Mouse (Mus musculus): ENCODE data around the gene Pramel6. TPM values are rescaled to one million over a fixed set of nuclear protein-coding genes. Genes with fewer than 3 reads are reported as not detected.
"Not testable (repeated sequence)": the region's sequence is repeated elsewhere in the genome, so short reads cannot be mapped to it uniquely, and the experiment has no call there.

The Pramel6 gene
- not detected in 2 replicates for polyA plus RNA-seq (2014; fragmentation: Nextera tagmentation; extraction: Ambion mirVana)

- Histone ChIP-seq H3K9ac (ENCODE audit: low read depth, low read length) (no peak within 1 kb of the TSS), H3K4me2 (ENCODE audit: low read depth, low read length) (no peak within 1 kb of the TSS), H3K36me3 (ENCODE audit: control insufficient read depth, insufficient read depth, low read length) (no peaks in the 10 kb centered on the region), H3K4me3 (ENCODE audit: low read depth, low read length) (no peak within 1 kb of the TSS), H3K4me1 (ENCODE audit: control insufficient read depth, insufficient read depth, low read length) (no peaks in the 10 kb centered on the region), H3K9me3 (ENCODE audit: control insufficient read depth, low read length) (no peaks in the 10 kb centered on the region), H3K27me3 (replicated peaks; ENCODE audit: control insufficient read depth, insufficient read depth, low read length) (no peaks in the 10 kb centered on the region), H3K27ac (replicated peaks; ENCODE audit: low read depth, low read length) (no peak within 1 kb of the TSS)
- 82% methylated on average over 6 of the region's 6 CpGs for WGBS
- no peak for ATAC-seq (ENCODE audit: low read depth)
- DNase-seq (ENCODE audit: low spot score): no peak
These were observed at the start of gene Pramel6 for GRCm38 (mm10) chr2:87506265-87506664. Pramel6 (plus strand) TSS chr2:87506565.

GRCm38 (mm10) chr2:87461769-87462168 is 44.6 kb upstream of the Pramel6 start:
- Histone ChIP-seq H3K27me3 (replicated peaks; ENCODE audit: control insufficient read depth, insufficient read depth, low read length) (no peaks in the 10 kb centered on the region), H3K4me3 (ENCODE audit: low read depth, low read length) (no peak overlapping the region), H3K27ac (replicated peaks; ENCODE audit: low read depth, low read length) (no peak overlapping the region), H3K9me3 (ENCODE audit: control insufficient read depth, low read length) (no peaks in the 10 kb centered on the region), H3K4me2 (ENCODE audit: low read depth, low read length) (no peak overlapping the region), H3K4me1 (ENCODE audit: control insufficient read depth, insufficient read depth, low read length) (no peaks in the 10 kb centered on the region), H3K36me3 (ENCODE audit: control insufficient read depth, insufficient read depth, low read length) (no peaks in the 10 kb centered on the region), H3K9ac (ENCODE audit: low read depth, low read length) (no peak overlapping the region)
- WGBS: 91% methylated on average over 4 of the region's 4 CpGs
- ATAC-seq (ENCODE audit: low read depth) (no peak), DNase-seq (ENCODE audit: low spot score) (no peak)

- no peaks in the 10 kb centered on the region for H3K36me3 ChIP-seq (ENCODE audit: control insufficient read depth, insufficient read depth, low read length)
- no peaks in the 10 kb centered on the region for H3K27me3 ChIP-seq (replicated peaks; ENCODE audit: control insufficient read depth, insufficient read depth, low read length)
- H3K27ac ChIP-seq (replicated peaks; ENCODE audit: low read depth, low read length): no peak overlapping the region
- H3K4me2 ChIP-seq (ENCODE audit: low read depth, low read length): no peak overlapping the region
- no peaks in the 10 kb centered on the region for H3K9me3 ChIP-seq (ENCODE audit: control insufficient read depth, low read length)
- no peak overlapping the region for H3K9ac ChIP-seq (ENCODE audit: low read depth, low read length)
- no peak for ATAC-seq (ENCODE audit: low read depth)
- H3K4me1 ChIP-seq (ENCODE audit: control insufficient read depth, insufficient read depth, low read length): no peaks in the 10 kb centered on the region
- no peak for DNase-seq (ENCODE audit: low spot score)
- H3K4me3 ChIP-seq (ENCODE audit: low read depth, low read length): no peak overlapping the region
These were observed 26.2 kb upstream of the Pramel6 start for GRCm38 (mm10) chr2:87480207-87480606.

- Histone ChIP-seq H3K4me1 (ENCODE audit: control insufficient read depth, insufficient read depth, low read length) (no peaks in the 10 kb centered on the region), H3K36me3 (ENCODE audit: control insufficient read depth, insufficient read depth, low read length) (no peaks in the 10 kb centered on the region), H3K9me3 (ENCODE audit: control insufficient read depth, low read length) (no peaks in the 10 kb centered on the region), H3K9ac (ENCODE audit: low read depth, low read length) (no peak overlapping the region), H3K4me2 (ENCODE audit: low read depth, low read length) (no peak overlapping the region), H3K27ac (replicated peaks; ENCODE audit: low read depth, low read length) (no peak overlapping the region), H3K27me3 (replicated peaks; ENCODE audit: control insufficient read depth, insufficient read depth, low read length) (no peaks in the 10 kb centered on the region), H3K4me3 (ENCODE audit: low read depth, low read length) (no peak overlapping the region)
- ATAC-seq (ENCODE audit: low read depth) (no peak), DNase-seq (ENCODE audit: low spot score) (no peak)
- WGBS: 78% methylated on average over 4 of the region's 4 CpGs
These were observed 25.2 kb upstream of the Pramel6 start for GRCm38 (mm10) chr2:87481158-87481557.

- Histone ChIP-seq H3K27me3 (replicated peaks; ENCODE audit: control insufficient read depth, insufficient read depth, low read length) (no peaks in the 10 kb centered on the region), H3K27ac (replicated peaks; ENCODE audit: low read depth, low read length) (no peak overlapping the region), H3K9me3 (ENCODE audit: control insufficient read depth, low read length) (no peaks in the 10 kb centered on the region), H3K4me2 (ENCODE audit: low read depth, low read length) (no peak overlapping the region), H3K4me1 (ENCODE audit: control insufficient read depth, insufficient read depth, low read length) (no peaks in the 10 kb centered on the region), H3K9ac (ENCODE audit: low read depth, low read length) (no peak overlapping the region), H3K4me3 (ENCODE audit: low read depth, low read length) (no peak overlapping the region), H3K36me3 (ENCODE audit: control insufficient read depth, insufficient read depth, low read length) (no peaks in the 10 kb centered on the region)
- ATAC-seq (ENCODE audit: low read depth): no peak
- no peak for DNase-seq (ENCODE audit: low spot score)
- 87% methylated on average over 2 of the region's 2 CpGs for WGBS
These were observed 24.1 kb upstream of the Pramel6 start for GRCm38 (mm10) chr2:87482276-87482675.

- not testable (repeated sequence) for H3K4me1 ChIP-seq (ENCODE audit: control insufficient read depth, insufficient read depth, low read length); DNase-seq (ENCODE audit: low spot score); H3K27me3 ChIP-seq (replicated peaks; ENCODE audit: control insufficient read depth, insufficient read depth, low read length); H3K4me3 ChIP-seq (ENCODE audit: low read depth, low read length); H3K9ac ChIP-seq (ENCODE audit: low read depth, low read length); ATAC-seq (ENCODE audit: low read depth); H3K4me2 ChIP-seq (ENCODE audit: low read depth, low read length); H3K27ac ChIP-seq (replicated peaks; ENCODE audit: low read depth, low read length); H3K36me3 ChIP-seq (ENCODE audit: control insufficient read depth, insufficient read depth, low read length); H3K9me3 ChIP-seq (ENCODE audit: control insufficient read depth, low read length)
- WGBS: 88% methylated on average over 4 of the region's 5 CpGs
These were observed 9.4 kb upstream of the Pramel6 start, which contains the start of gene Pramel7 for GRCm38 (mm10) chr2:87496993-87497392. Pramel7 (minus strand) TSS chr2:87497093.

GRCm38 (mm10) chr2:87515046-87515445 is 8.7 kb downstream of the Pramel6 start:
- H3K27me3 ChIP-seq (replicated peaks; ENCODE audit: control insufficient read depth, insufficient read depth, low read length): no peaks in the 10 kb centered on the region
- H3K27ac ChIP-seq (replicated peaks; ENCODE audit: low read depth, low read length): no peak overlapping the region
- no peaks in the 10 kb centered on the region for H3K9me3 ChIP-seq (ENCODE audit: control insufficient read depth, low read length)
- H3K36me3 ChIP-seq (ENCODE audit: control insufficient read depth, insufficient read depth, low read length): no peaks in the 10 kb centered on the region
- H3K4me2 ChIP-seq (ENCODE audit: low read depth, low read length): no peak overlapping the region
- WGBS: 85% methylated on average over 2 of the region's 2 CpGs
- H3K9ac ChIP-seq (ENCODE audit: low read depth, low read length): no peak overlapping the region
- H3K4me3 ChIP-seq (ENCODE audit: low read depth, low read length): no peak overlapping the region
- H3K4me1 ChIP-seq (ENCODE audit: control insufficient read depth, insufficient read depth, low read length): no peaks in the 10 kb centered on the region
- no peak for DNase-seq (ENCODE audit: low spot score)
- ATAC-seq (ENCODE audit: low read depth): no peak

- 82% methylated on average over 7 of the region's 8 CpGs for WGBS
- no peak overlapping the region for H3K27ac ChIP-seq (replicated peaks; ENCODE audit: low read depth, low read length)
These were observed 9.2 kb downstream of the Pramel6 start for GRCm38 (mm10) chr2:87515457-87516060.

GRCm38 (mm10) chr2:87516581-87516980 is 10.2 kb downstream of the Pramel6 start:
- Histone ChIP-seq H3K4me3 (ENCODE audit: low read depth, low read length) (no peak overlapping the region), H3K9me3 (ENCODE audit: control insufficient read depth, low read length) (no peaks in the 10 kb centered on the region), H3K36me3 (ENCODE audit: control insufficient read depth, insufficient read depth, low read length) (no peaks in the 10 kb centered on the region), H3K9ac (ENCODE audit: low read depth, low read length) (no peak overlapping the region), H3K4me1 (ENCODE audit: control insufficient read depth, insufficient read depth, low read length) (no peaks in the 10 kb centered on the region), H3K4me2 (ENCODE audit: low read depth, low read length) (no peak overlapping the region), H3K27me3 (replicated peaks; ENCODE audit: control insufficient read depth, insufficient read depth, low read length) (no peaks in the 10 kb centered on the region), H3K27ac (replicated peaks; ENCODE audit: low read depth, low read length) (no peak overlapping the region)
- DNase-seq (ENCODE audit: low spot score) (no peak), ATAC-seq (ENCODE audit: low read depth) (no peak)
- 83% methylated on average over 3 of the region's 3 CpGs for WGBS

More at GRCm38 (mm10) chr2:87515457-87516060, 9.2 kb downstream of the Pramel6 start:
- Histone ChIP-seq H3K4me3 (ENCODE audit: low read depth, low read length) (no peak overlapping the region), H3K4me2 (ENCODE audit: low read depth, low read length) (no peak overlapping the region), H3K27me3 (replicated peaks; ENCODE audit: control insufficient read depth, insufficient read depth, low read length) (no peaks in the 10 kb centered on the region), H3K9ac (ENCODE audit: low read depth, low read length) (no peak overlapping the region), H3K9me3 (ENCODE audit: control insufficient read depth, low read length) (no peaks in the 10 kb centered on the region), H3K4me1 (ENCODE audit: control insufficient read depth, insufficient read depth, low read length) (no peaks in the 10 kb centered on the region), H3K36me3 (ENCODE audit: control insufficient read depth, insufficient read depth, low read length) (no peaks in the 10 kb centered on the region)
- DNase-seq (ENCODE audit: low spot score) (no peak), ATAC-seq (ENCODE audit: low read depth) (no peak)
